In the genomic region with DNA sequence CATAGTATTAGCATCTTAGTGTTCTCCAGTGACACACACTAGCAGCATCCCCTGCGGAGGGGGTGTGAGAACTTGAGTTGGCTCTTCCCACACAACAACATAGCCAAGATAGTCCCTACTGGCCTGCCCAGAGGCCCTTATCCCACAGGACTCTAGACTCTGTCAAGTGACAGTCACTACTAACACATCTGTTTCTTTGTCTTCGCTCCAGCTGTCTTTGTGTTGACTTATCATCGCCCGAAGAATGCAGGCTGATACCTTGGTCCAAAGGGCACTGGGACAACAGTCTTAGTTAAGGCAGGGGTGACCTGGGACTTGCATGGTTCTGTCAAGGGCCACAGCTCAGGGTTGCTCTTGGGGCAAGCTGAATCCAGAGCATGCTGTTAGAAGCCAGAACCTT, we compare ENCODE assay signal across 25 mouse cellular contexts. TPM values are rescaled to one million over a fixed set of nuclear protein-coding genes. Genes with fewer than 3 reads are reported as not detected.
"Had no signal": no experiment of that assay in that cellular context is flagged by ENCODE, and none has a peak within 500 bp of the region (broad histone marks: within the 10 kb centered on the region; RNA-seq: fewer than 3 reads in every experiment).

No protein-coding gene starts in this region.

- H3K27me3 ChIP-seq: heart, embryonic 12.5 days; hindbrain, embryonic 12.5 days; limb, embryonic 12.5 days; liver, embryonic 13.5 days; liver, embryonic 15.5 days had no signal

- ATAC-seq: hindbrain, embryonic 16.5 days; inflammation-experienced regulatory T-cells, adult 6 months had no signal

- H3K27ac ChIP-seq: heart, embryonic 10.5 days; hindbrain, embryonic 10.5 days; hindbrain, embryonic 12.5 days; hindbrain, embryonic 14.5 days; left cerebral cortex, adult 2 months; limb, embryonic 10.5 days; limb, embryonic 12.5 days; liver, embryonic 13.5 days; liver, embryonic 15.5 days had no signal

- H3K36me3 ChIP-seq: hindbrain, embryonic 10.5 days; hindbrain, embryonic 12.5 days; limb, embryonic 10.5 days; limb, embryonic 12.5 days; liver, embryonic 13.5 days; liver, embryonic 15.5 days had no signal

- H3K9me3 ChIP-seq: heart, embryonic 10.5 days; limb, embryonic 10.5 days; liver, embryonic 13.5 days had no signal

- H3K4me1 ChIP-seq: heart, embryonic 12.5 days; hindbrain, embryonic 10.5 days; hindbrain, embryonic 12.5 days; limb, embryonic 10.5 days; limb, embryonic 12.5 days; liver, embryonic 13.5 days; liver, embryonic 15.5 days had no signal

- H3K4me2 ChIP-seq: heart, embryonic 12.5 days; hindbrain, embryonic 12.5 days; hindbrain, embryonic 14.5 days; limb, embryonic 12.5 days; liver, embryonic 11.5 days; liver, embryonic 13.5 days; liver, embryonic 15.5 days had no signal

- H3K4me3 ChIP-seq: heart, embryonic 10.5 days; heart, embryonic 12.5 days; hindbrain, embryonic 10.5 days; hindbrain, embryonic 12.5 days; left cerebral cortex, adult 2 months; limb, embryonic 10.5 days; limb, embryonic 12.5 days; liver, embryonic 13.5 days; liver, embryonic 15.5 days had no signal

- H3K9ac ChIP-seq: heart, embryonic 12.5 days; hindbrain, embryonic 12.5 days; hindbrain, embryonic 14.5 days; limb, embryonic 12.5 days; liver, embryonic 13.5 days; liver, embryonic 15.5 days had no signal

- DNase-seq: gastrocnemius, postnatal 10 days; gastrocnemius, postnatal 25 days; heart, adult 18-20 months; heart, postnatal 10 days; heart, postnatal 4 days; kidney, adult 11 months; kidney, adult 8-10 months; kidney, postnatal 10 days; kidney, postnatal 25 days; layer of hippocampus, adult 9-11 months; layer of hippocampus, postnatal 36 days; liver; liver, embryonic 13.5 days had no signal

RNA-seq across cellular contexts. Expression of a gene that starts 16.9 kb away (rescaled TPM):
- polyA plus RNA-seq: inflammation-experienced regulatory T-cells, adult 6 months had no signal
